Mouse (Mus musculus): ENCODE measurements around the gene Nenf.

The Nenf gene

DNA sequence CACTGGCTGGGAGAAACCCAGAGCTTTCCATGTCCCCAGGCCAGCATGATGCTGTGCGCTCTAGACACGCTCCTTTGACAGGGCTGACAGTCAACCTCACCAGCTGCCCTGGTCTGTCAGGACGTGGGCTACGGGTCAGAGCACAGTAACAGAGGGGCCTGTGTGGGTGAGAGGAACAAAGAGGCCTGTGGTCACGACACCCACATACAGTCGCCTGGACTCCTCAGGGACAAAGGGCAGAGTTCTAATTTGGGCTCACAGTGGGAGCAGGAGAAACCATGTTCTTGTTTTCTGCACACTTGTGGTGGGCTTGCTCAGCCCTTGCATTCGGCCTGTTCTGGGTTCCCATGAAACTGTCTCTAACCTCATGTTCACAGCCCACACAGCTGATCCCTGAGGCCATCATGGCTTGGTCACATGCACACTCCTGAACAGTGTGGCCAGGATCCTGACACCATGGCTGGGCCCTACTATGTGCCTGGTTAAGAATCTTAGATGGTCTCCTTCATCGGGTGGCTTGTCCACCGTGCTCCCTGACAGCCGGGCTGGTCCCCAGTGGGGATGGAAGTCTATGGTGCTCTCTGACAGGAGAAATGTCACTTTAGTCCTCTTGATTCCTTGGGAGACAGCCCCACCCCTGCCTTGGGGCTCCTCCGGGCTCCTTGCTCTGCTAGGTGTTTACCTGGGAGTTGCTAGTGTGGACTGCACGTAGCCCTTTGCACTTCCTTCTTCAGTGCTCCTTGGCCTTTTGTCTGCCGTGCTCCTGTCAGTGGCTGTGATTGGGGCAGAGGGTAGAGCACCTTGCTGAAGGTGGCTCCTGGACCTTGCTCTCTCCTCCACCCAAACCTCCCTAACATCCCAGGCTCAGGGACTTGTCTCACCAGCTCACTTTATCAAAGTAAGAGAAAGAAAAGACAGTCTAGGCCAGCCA, 34.6 kb downstream of the Nenf start:
- no peak for DNase-seq (ENCODE audit: low read depth, low spot score)

DNA sequence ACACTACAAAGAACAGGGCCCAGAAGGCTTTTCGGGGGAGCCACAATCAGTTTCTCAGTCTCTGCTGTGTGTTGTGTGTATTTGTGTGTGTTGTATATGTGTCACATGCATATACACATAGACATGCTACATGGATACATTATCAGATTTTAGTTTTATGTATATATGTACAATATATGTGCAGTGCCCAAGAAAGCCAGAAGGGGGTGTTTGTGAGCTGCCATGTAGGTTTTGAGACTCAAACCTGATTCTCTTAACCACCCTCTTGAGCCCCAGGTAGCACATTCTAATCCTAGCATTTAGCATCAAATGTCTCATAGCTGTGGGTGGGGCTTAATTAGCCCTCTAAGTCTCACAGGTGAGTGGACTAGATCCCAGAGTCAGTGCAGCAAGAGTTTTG, 35.7 kb downstream of the Nenf start:
- DNase-seq (ENCODE audit: low read depth, low spot score): no peak

DNA sequence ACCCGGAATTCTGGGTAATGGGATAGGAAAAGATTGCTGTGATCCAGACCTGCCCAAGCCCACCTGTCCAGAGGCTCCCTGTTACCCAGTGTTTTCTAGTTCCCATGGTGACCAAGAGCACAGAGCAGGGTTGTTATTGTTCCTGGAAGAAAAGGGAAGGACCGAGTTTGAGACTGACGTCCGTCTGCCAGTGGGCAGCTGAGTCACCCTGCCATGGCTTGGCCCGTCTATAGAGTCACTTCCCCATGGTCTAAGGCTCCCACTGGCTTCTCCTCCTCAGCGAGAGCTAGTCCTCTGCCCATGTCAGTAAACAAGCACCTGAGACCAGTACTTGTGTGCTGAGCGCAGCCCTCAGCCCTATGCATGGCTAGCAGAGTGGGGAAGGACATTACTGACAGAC, 36.8 kb downstream of the Nenf start:
- DNase-seq (ENCODE audit: low read depth, low spot score): no peak

DNA sequence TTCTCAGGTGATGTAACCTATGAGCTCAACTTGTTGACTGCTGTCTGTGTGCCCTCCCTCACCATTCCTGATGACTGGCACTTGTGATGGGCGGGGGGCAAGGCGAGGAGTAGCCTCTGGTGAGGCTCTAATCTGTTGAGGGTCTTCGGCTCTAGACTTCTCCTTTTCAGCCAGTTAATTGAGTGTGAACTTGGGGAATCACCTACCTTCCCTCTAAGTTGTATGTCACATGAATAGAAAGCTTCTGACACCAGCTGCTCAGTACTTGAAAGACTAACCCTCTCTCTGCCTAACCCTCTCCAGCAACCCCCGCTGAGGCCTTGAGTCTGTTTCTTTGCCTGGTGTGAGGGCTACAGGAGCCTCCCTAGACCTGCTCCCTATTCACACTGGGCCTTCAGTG, 39.7 kb downstream of the Nenf start:
- no peak for DNase-seq (ENCODE audit: low read depth, low spot score)

DNA sequence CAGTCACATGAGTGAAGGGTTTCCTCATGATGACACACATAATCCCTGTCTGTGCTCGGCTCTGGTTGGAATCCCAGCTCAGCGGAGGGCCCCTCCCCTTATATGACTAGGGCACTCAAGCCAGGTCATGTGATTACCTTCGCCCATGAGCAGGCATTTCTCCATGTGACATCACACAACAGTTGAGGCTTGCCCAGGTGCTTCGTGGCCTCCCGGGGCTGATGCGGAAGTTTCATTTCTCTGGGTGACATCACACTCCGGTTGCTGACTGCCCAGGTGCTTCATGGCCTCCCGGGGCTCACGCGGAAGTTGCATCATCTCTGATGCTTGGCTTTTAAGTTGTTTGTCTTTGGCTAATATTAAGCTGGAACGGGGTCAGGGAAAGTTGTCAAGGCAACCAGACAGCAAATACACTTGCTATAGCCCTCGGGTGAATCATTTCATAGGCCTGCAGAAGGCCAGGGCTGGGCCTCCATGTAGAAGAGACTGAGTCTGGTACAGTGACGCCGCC, 40.4 kb downstream of the Nenf start:
- peak; percentile 72 for DNase-seq (ENCODE audit: low read depth, low spot score)

DNA sequence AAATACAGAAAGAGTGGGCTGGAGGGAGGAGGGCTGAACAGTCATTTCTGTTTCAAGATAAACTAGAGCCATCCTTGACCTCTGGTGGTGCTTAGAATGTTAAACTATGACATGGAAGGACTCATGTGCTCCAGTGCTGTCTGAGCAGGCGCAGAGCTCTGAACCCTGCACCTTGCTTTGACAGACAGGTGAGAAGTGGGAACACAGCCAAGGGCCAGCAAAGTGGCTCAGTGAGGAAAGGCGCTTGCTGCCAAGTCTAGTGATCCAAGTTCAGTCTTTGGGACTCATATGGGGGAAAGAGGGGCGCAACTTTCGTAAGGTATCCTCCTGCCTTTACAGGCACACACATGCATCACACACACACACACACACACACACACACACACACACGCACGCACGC, 41.8 kb downstream of the Nenf start:
- no peak for DNase-seq (ENCODE audit: low read depth, low spot score)

DNA sequence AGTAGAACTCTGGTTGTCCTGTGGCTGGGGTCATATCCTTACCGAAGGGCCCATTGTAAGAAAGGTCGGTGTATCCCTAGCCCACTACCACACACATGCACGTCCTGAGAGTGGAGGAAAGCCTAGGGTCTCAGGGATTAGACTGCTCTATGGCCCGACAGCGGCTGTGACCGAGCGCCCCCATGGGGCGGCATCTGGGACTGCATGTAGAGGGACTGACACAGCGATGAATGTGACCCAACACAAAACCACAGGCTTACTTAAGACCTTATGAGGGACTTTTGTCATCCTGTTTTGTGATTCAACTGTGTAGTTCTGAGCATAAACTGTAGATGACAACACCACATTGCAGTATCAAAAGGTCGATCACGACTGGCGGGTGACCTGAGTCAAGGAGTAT, 42.5 kb downstream of the Nenf start:
- DNase-seq (ENCODE audit: low read depth, low spot score): peak; percentile 46

DNA sequence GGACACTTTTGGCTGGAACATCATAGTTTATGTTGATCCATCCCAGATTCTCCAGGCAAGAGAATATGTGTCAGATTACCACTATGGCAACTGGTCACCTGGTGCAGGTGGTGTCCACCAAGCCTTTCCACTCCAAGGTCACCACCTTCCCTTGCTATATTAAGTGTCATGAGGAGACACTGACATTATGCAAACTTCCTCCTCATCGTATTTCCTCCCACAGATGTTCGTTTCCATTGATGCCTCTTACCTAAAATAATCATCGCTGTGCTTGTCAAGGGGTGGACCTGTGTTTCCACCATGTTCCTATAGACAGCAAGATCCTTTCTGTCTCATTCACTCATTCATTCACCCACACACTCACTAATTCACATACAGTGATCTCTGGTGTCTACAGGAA, 45.3 kb downstream of the Nenf start:
- no peak for DNase-seq (ENCODE audit: low read depth, low spot score)

DNA sequence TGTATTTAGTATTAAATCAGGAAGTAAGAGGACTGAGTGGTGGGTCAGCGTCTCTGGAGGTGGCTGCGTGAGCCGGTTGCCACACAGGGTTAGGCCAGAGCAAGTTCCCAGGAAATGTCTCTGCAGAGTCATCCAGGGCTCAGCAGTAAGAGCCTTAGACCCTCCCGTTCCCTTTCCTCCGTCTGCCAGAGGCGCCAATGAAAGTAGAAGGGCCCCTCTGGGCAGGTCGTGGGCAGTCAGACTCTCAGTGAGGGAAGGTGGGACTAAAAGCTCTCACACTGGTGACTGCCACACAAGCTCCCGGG, 48.4 kb downstream of the Nenf start:
- DNase-seq (ENCODE audit: low read depth, low spot score): no peak

DNA sequence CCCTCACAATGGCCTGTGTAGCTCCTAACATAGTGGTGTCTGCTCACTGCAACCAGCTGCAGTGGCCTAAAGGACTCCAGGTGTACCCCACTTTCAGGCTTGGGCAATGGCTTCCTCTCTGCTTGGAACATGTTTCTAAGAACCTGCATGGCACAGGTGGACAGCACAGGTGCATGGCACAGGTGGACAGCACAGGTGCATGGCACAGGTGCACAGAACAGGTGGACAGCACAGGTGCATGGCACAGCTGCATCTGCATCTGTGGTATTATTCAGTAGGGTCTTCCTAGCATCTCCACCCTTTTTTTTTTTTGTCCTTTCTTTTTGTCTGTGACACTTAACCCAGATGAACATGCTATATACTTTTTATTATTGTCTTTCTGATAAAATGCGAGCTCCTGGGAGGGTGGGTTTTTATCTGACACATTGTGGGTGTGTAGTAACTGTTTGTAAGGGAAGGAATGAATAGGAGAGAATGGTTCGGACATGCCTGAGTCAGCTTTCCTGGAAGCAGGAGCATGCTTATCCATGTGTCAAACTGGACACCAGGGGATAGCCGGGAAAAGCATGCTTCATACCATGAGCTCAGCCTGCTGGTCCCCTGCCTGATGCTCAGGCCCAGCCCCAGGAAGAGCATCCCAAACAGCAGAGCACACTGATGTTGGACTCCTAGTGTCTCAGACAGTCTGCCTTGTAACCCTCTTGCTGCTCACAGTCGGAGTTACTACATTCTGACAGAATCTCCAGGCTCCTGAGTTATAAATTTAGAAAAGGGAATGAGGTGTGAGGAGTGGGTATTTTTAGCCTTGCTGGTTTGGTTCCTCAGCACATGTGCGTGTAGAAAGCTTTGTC, 49.0 kb downstream of the Nenf start:
- peak; percentile 58 for DNase-seq (ENCODE audit: low read depth, low spot score)

DNA sequence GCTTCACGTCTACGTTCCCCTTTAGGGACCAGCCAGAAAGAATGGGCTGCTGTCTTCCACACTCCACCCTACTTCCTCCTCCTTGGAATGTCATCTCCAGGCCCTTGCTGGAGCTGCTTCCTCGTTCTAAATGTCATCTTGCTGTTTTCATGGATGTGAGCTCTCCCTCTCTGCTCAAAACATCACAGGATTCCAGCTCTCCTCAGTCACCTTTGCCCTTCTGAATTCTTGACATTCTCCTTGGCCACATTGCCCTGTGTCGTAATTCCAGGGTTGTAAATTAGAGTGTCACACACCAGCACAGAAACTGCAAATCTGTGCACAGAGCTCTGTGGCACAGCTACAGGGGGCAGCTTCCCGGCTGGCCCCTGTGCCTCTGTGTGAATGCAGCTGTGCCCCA, 50.1 kb downstream of the Nenf start:
- DNase-seq (ENCODE audit: low read depth, low spot score): no peak

DNA sequence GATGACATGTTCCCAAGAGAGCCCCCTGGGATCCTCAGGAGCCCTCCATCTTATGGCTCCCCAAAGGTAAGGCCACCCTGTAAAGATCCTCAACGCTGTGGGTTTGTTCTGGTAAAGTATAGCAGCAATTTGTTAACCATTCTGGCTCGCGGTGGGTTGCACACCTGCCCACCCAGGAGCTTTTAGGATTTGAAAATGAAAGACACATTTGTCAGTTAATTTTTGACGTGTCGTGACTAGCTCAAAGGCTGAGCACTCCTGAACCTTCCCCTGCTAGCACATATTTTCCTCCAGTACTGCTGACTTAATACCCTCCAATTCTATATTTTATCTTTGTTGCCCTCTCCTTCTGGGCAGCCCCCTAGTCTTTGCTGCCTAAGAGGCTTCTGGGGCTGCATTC, 50.8 kb downstream of the Nenf start:
- no peak for DNase-seq (ENCODE audit: low read depth, low spot score)

DNA sequence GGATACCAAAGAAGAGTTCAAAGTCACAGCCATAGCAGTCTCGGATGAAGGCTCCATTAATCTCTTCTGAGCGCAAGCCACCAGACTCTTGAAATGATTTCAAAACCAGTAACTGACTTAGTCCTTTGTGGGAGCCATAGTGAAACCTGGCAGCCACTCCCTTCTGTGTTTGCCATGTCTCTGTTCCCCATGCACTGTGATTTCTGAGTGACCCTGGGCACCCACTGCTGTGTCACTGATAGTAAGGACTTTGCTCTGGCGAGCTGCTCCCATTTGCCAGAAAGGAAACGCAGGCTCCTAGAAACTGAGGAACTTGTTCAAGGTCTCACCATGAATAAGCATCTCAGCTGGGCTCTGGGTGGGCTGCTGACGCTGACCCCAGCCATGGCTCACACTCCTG, 54.5 kb downstream of the Nenf start:
- DNase-seq (ENCODE audit: low read depth, low spot score): no peak

DNA sequence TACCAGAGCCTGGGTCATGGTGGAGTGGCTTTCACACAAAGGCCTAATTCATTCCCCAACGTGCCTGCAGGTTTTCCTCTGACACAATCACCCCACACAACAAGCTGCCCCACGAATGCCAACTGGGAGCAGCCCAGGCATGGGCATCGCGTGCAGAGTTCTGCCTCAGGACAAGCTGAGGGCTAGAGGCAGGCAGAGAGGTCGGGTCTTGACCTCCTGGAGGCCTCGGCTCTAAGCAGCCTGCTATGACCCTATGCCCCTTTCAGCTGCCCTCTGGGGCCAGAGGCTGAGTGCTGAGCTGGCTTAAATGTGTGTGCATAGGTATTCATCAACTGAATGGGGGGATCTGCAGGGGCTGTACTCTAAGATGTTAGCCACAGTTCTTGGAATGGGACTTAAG, 56.1 kb downstream of the Nenf start:
- no peak for DNase-seq (ENCODE audit: low read depth, low spot score)

DNA sequence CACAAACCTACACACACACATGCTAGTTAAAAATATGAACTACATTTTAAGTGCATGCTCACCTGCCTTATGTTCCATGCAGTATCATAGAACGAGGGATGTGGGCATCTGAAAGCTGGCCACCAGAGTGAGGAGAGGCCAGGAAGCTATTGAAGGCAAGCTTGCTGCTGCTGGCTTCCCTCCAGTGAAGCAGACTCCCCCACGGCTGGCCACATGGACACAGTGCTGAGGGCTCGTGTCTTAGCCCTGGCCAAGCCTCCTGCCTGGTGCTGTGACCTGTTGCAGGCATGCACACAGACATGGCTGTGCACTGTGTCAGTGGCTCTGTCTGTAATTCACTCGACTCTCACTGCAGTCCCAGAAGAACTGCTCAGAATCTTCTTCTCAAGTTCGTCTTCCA, 58.3 kb downstream of the Nenf start:
- no peak for DNase-seq (ENCODE audit: low read depth, low spot score)

DNA sequence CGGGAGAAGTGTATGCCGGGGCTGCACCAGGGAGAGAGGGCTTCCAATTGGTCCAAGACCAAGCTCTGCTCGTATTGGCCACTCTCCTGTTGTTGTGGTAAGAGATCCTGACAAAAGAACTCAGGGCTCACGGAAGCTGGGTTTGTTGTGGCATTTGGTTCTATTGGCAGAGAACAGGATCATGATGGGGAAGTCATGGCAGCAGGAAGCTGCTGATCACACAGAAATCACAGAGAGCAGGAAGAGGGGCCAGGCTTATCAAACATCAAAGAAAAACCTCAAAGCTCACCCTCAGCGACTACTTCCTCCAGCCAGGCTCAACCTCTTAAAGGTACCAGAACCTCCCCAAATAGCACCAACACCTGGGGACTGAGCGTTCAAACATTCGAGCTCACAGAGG, 58.9 kb downstream of the Nenf start:
- DNase-seq (ENCODE audit: low read depth, low spot score): no peak

DNA sequence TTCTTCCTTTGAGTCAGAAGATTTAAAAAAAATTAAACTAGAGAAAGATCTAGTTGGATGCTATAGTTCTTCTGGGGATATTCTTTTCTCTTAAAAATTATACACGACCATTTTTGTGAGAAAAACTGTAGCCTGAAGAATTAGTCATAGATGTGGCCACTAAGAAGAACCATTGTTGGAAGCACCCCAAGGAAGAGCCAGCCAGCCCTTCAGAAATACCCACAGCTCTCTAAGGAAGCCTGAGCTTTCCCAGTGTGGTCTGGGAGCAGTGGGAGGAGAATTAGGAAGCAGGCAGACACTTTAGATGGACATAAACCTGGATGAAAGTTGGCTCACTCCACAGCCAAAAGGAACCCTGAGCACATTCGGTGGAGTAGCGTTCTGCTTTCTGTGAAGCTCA, 59.5 kb downstream of the Nenf start:
- DNase-seq (ENCODE audit: low read depth, low spot score): no peak

DNA sequence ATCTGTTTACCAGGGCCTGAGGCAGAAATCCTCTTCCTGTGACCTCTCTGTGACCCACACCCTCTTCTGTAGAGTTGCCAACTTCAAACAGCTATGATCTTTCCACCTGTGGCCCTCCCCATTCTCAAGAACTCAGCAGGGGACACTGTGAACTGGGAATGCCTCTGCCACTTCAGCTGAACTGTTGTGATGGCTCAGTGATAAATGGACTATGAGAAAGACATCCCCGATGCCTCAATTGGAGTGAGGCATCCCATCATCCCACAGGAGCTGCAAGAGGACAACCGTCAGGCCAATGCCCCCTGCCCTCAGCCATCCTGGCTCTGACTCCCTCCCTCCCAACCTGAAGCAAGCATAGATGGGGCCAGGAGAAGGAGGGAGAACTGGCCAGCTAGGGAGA, 60.0 kb downstream of the Nenf start:
- DNase-seq (ENCODE audit: low read depth, low spot score): no peak

DNA sequence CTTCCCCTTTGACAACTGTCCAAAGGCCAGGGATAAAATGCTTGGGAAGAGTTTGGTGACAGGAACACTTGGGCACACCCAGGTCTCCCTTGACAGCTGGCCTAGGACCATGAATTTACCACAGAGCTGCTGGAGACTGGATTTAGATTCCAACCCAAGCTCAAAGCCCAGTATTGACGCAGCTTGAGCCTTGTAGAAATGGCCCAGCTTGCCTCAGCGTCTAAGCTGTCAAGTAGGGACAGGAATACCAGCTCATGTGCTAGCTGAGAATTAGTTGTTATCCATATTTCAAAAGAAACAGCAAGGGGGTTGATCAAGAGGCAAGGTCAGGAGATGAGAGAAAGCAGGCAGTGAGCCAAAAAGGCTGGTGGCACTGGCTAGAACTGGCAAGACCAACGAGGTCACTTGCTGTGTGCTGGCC, 60.6 kb downstream of the Nenf start:
- DNase-seq (ENCODE audit: low read depth, low spot score): no peak

Measured in skeletal muscle tissue, adult 2 months (tissue).